Comparison of ENCODE assay signal across 8 mouse cellular contexts in genomic region chr12:53246581-53247490, GRCm38 (mm10). TPM values are rescaled to one million over a fixed set of nuclear protein-coding genes. Genes with fewer than 3 reads are reported as not detected.
DNase-seq lines count a peak whose midpoint lies in the region; ATAC-seq and TF ChIP-seq lines count a peak whose summit lies in the region.

No protein-coding gene starts in this region.

- no peaks in the 10 kb centered on the region for H3K9me3 ChIP-seq in forebrain, embryonic 16.5 days (ENCODE audit: control insufficient read depth, low read length)
- no peaks in the 10 kb centered on the region for H3K9me3 ChIP-seq in midbrain, postnatal 0 days (ENCODE audit: low read length)

- H3K27ac ChIP-seq in forebrain, embryonic 16.5 days (ENCODE audit: low read length): peak overlapping the region; percentile 34; the same call in 1 of the 2 replicates
- peak overlapping the region; percentile 4; the same call in 1 of the 2 replicates for H3K27ac ChIP-seq in midbrain, postnatal 0 days (ENCODE audit: low read depth, low read length)

- DNase-seq in heart, adult 11 months: peak; percentile 88
- no peak for DNase-seq in heart, adult 8-10 months (ENCODE audit: low spot score)
- DNase-seq in brain, adult 2 months (ENCODE audit: low read depth, low spot score): peak; percentile 29
- peak; percentile 40 to 52 for DNase-seq in layer of hippocampus, postnatal 10 days (ENCODE audit: low spot score in 2 of 2)
- peak; percentile 65 for DNase-seq in midbrain, postnatal 0 days (ENCODE audit: low spot score)
- no peak for DNase-seq in spleen, postnatal 4 days (ENCODE audit: low spot score in 2 of 2)
- no peak for DNase-seq in spleen, postnatal 10 days (ENCODE audit: low spot score in 2 of 2)

- H3K4me3 ChIP-seq in forebrain, embryonic 16.5 days (replicated peaks; ENCODE audit: low read length): peak overlapping the region; percentile 84
- H3K4me3 ChIP-seq in midbrain, postnatal 0 days (ENCODE audit: low read depth, low read length): peak overlapping the region; percentile 79

- peak; percentile 22 for ATAC-seq in forebrain, embryonic 16.5 days
- peak; percentile 53 for ATAC-seq in midbrain, postnatal 0 days (ENCODE audit: low FRiP score)

- peak overlapping the region; percentile 95 for H3K4me2 ChIP-seq in forebrain, embryonic 16.5 days (ENCODE audit: low read length)
- peak overlapping the region; percentile 92 for H3K4me2 ChIP-seq in midbrain, postnatal 0 days (ENCODE audit: low read depth, low read length, poor library complexity, severe bottlenecking)

- no peak for TF ChIP-seq CTCF in midbrain, postnatal 0 days (IDR thresholded peaks at IDR 0.05)

- H3K36me3 ChIP-seq in forebrain, embryonic 16.5 days (ENCODE audit: control insufficient read depth, insufficient read depth): no peaks in the 10 kb centered on the region
- H3K36me3 ChIP-seq in midbrain, postnatal 0 days (ENCODE audit: insufficient read depth, low read length): no peaks in the 10 kb centered on the region

- peaks cover 33% of the 10 kb centered on the region for H3K4me1 ChIP-seq in forebrain, embryonic 16.5 days (replicated peaks; ENCODE audit: control insufficient read depth, insufficient read depth, low read length)
- peaks cover 4% of the 10 kb centered on the region; the same call in 1 of the 2 replicates for H3K4me1 ChIP-seq in midbrain, postnatal 0 days (ENCODE audit: insufficient read depth, low read length)

- H3K27me3 ChIP-seq in forebrain, embryonic 16.5 days (replicated peaks; ENCODE audit: control insufficient read depth, insufficient read depth, low read length): no peaks in the 10 kb centered on the region
- no peaks in the 10 kb centered on the region for H3K27me3 ChIP-seq in midbrain, postnatal 0 days (ENCODE audit: insufficient read depth, low read length)

- WGBS in forebrain, embryonic 16.5 days: under 1% methylated on average over 28 of the region's 28 CpGs
- WGBS in midbrain, postnatal 0 days: under 1% methylated on average over 28 of the region's 28 CpGs

- peak overlapping the region; percentile 57 for H3K9ac ChIP-seq in forebrain, embryonic 16.5 days (replicated peaks; ENCODE audit: low read depth, low read length)
- peak overlapping the region; percentile 39 for H3K9ac ChIP-seq in midbrain, postnatal 0 days (replicated peaks; ENCODE audit: low read length, poor library complexity, severe bottlenecking)

RNA-seq across cellular contexts. Expression of gene Npas3, which starts 1.6 kb away (rescaled TPM):
- total RNA-seq in heart, adult 8-10 months (2022): under 1 TPM; 0.05 to 0.20 (median 0.17) TPM
- polyA plus RNA-seq in forebrain, embryonic 16.5 days (2015; fragmentation: Nextera tagmentation; extraction: Ambion mirVana): 17.7 and 17.9 TPM in 2 replicates
- total RNA-seq in layer of hippocampus, postnatal 10 days (2021): 10 to 100 TPM; 42.9 to 61.7 TPM
- total RNA-seq in midbrain, postnatal 0 days (2014; rRNA removed): 53.8 and 58.7 TPM in 2 replicates
- polyA plus RNA-seq in midbrain, postnatal 0 days (2015; fragmentation: Nextera tagmentation; extraction: Ambion mirVana): 30.0 and 34.2 TPM in 2 replicates

Comparison
In these comparisons a context has a peak if more than half of its experiments do, and no peak if none do; other contexts are left out.
1. DNase-seq: peak in heart, adult 11 months (single experiment), brain, adult 2 months (single experiment), layer of hippocampus, postnatal 10 days (2 of 2) and midbrain, postnatal 0 days (single experiment); none in heart, adult 8-10 months (single experiment), spleen, postnatal 4 days (0 of 2) and spleen, postnatal 10 days (0 of 2).
2. RNA of gene Npas3, which starts 1.6 kb away (total RNA-seq): 42.9 to 61.7 TPM in layer of hippocampus, postnatal 10 days and 53.8 to 58.7 TPM in midbrain, postnatal 0 days; 0.05 to 0.20 TPM in heart, adult 8-10 months; every median in the first group is over 10 times any median in the second.